7 mouse cellular contexts compared by ENCODE assay signal in genomic region chr2:173659926-173660684, GRCm38 (mm10). TPM values are rescaled to one million over a fixed set of nuclear protein-coding genes. Genes with fewer than 3 reads are reported as not detected.
DNase-seq lines count a peak whose midpoint lies in the region; ATAC-seq and TF ChIP-seq lines count a peak whose summit lies in the region.

No protein-coding gene starts in this region.

- TF ChIP-seq POLR2A in bone marrow, adult 2 months (IDR thresholded peaks at IDR 0.05; ENCODE audit: borderline replicate concordance, control insufficient read depth, low read depth, low read length) = no peak

- WGBS in lung, embryonic 16.5 days = under 1% methylated on average over 44 of the region's 52 CpGs
- WGBS in bone marrow, adult 2 months = under 1% methylated on average over 52 of the region's 52 CpGs
- WGBS in forebrain, postnatal 0 days = 2% methylated on average over 47 of the region's 52 CpGs
- WGBS in liver, embryonic 12.5 days (ENCODE audit: insufficient replicate concordance) = 1% methylated on average over 47 of the region's 52 CpGs
- WGBS in stomach, embryonic 16.5 days = under 1% methylated on average over 38 of the region's 52 CpGs

- H3K36me3 ChIP-seq in lung, embryonic 16.5 days (ENCODE audit: control insufficient read depth, insufficient read depth, low read length) = peaks cover 20% of the 10 kb centered on the region
- no peaks in the 10 kb centered on the region for H3K36me3 ChIP-seq in forebrain, postnatal 0 days (ENCODE audit: insufficient read depth)
- peaks cover 42% of the 10 kb centered on the region for H3K36me3 ChIP-seq in liver, embryonic 12.5 days
- H3K36me3 ChIP-seq in stomach, embryonic 16.5 days (ENCODE audit: control insufficient read depth, insufficient read depth, low read length) = peaks cover 15% of the 10 kb centered on the region

- peaks cover 19% of the 10 kb centered on the region for H3K4me1 ChIP-seq in lung, embryonic 16.5 days (replicated peaks; ENCODE audit: control insufficient read depth, insufficient read depth, low read length)
- H3K4me1 ChIP-seq in bone marrow, adult 2 months (ENCODE audit: control insufficient read depth, insufficient read depth, low read length) = peaks cover 4% of the 10 kb centered on the region; the same call in 1 of the 2 replicates
- H3K4me1 ChIP-seq in forebrain, postnatal 0 days (ENCODE audit: insufficient read depth) = peaks cover 10% of the 10 kb centered on the region; the same call in 1 of the 2 replicates
- H3K4me1 ChIP-seq in liver, embryonic 12.5 days = peaks cover 83% of the 10 kb centered on the region
- H3K4me1 ChIP-seq in stomach, embryonic 16.5 days (ENCODE audit: control insufficient read depth, insufficient read depth, low read length) = peaks cover 20% of the 10 kb centered on the region

- peak; percentile 55 for ATAC-seq in lung, embryonic 16.5 days (ENCODE audit: low read depth)
- peak; percentile 46 for ATAC-seq in forebrain, postnatal 0 days
- peak; percentile 45 for ATAC-seq in liver, embryonic 12.5 days
- ATAC-seq in stomach, embryonic 16.5 days (ENCODE audit: insufficient read depth, low FRiP score) = no peak

- no peaks in the 10 kb centered on the region for H3K9me3 ChIP-seq in lung, embryonic 16.5 days (ENCODE audit: control insufficient read depth, low read length)
- H3K9me3 ChIP-seq in forebrain, postnatal 0 days (ENCODE audit: low read length) = no peaks in the 10 kb centered on the region
- H3K9me3 ChIP-seq in liver, embryonic 12.5 days (replicated peaks) = no peaks in the 10 kb centered on the region
- H3K9me3 ChIP-seq in stomach, embryonic 16.5 days (replicated peaks; ENCODE audit: control insufficient read depth, low read length) = no peaks in the 10 kb centered on the region

- no peak for TF ChIP-seq CTCF in bone marrow, adult 2 months (IDR thresholded peaks at IDR 0.05; ENCODE audit: control insufficient read depth, insufficient read depth, low read length)
- no peak for TF ChIP-seq CTCF in forebrain, postnatal 0 days (IDR thresholded peaks at IDR 0.05; ENCODE audit: low read depth)

- peak overlapping the region; percentile 56 for H3K27ac ChIP-seq in lung, embryonic 16.5 days (ENCODE audit: low read length)
- H3K27ac ChIP-seq in bone marrow, adult 2 months (ENCODE audit: control insufficient read depth, insufficient read depth, low read depth, low read length, poor library complexity) = peak overlapping the region; percentile 75
- H3K27ac ChIP-seq in forebrain, postnatal 0 days (ENCODE audit: low read depth, low read length) = no peak overlapping the region
- peak overlapping the region; percentile 79 for H3K27ac ChIP-seq in liver, embryonic 12.5 days
- peak overlapping the region; percentile 78 for H3K27ac ChIP-seq in stomach, embryonic 16.5 days (ENCODE audit: low read length)

- peak overlapping the region; percentile 99 for H3K4me3 ChIP-seq in lung, embryonic 16.5 days (ENCODE audit: low read length)
- peak overlapping the region; percentile 65 for H3K4me3 ChIP-seq in bone marrow, adult 2 months (replicated peaks; ENCODE audit: control insufficient read depth, low read depth, low read length)
- H3K4me3 ChIP-seq in forebrain, postnatal 0 days (ENCODE audit: low read depth, low read length) = peak overlapping the region; percentile 69
- peak overlapping the region; percentile 97 for H3K4me3 ChIP-seq in liver, embryonic 12.5 days
- H3K4me3 ChIP-seq in stomach, embryonic 16.5 days (replicated peaks; ENCODE audit: low read length) = peak overlapping the region; percentile 100

- H3K27me3 ChIP-seq in lung, embryonic 16.5 days (ENCODE audit: control insufficient read depth, insufficient read depth, low read depth, low read length) = no peaks in the 10 kb centered on the region
- no peaks in the 10 kb centered on the region for H3K27me3 ChIP-seq in forebrain, postnatal 0 days (ENCODE audit: insufficient read depth, low read length)
- no peaks in the 10 kb centered on the region for H3K27me3 ChIP-seq in liver, embryonic 12.5 days (replicated peaks)
- H3K27me3 ChIP-seq in stomach, embryonic 16.5 days (ENCODE audit: control insufficient read depth, insufficient read depth, low read length) = no peaks in the 10 kb centered on the region

- H3K9ac ChIP-seq in lung, embryonic 16.5 days (ENCODE audit: low read length) = peak overlapping the region; percentile 99
- H3K9ac ChIP-seq in forebrain, postnatal 0 days = peak overlapping the region; percentile 62
- peak overlapping the region; percentile 95 for H3K9ac ChIP-seq in liver, embryonic 12.5 days
- peak overlapping the region; percentile 98 for H3K9ac ChIP-seq in stomach, embryonic 16.5 days (ENCODE audit: low read length)

- peak overlapping the region; percentile 66 for H3K4me2 ChIP-seq in lung, embryonic 16.5 days (ENCODE audit: low read depth, low read length)
- peak overlapping the region; percentile 72 for H3K4me2 ChIP-seq in forebrain, postnatal 0 days (ENCODE audit: low read depth)
- H3K4me2 ChIP-seq in liver, embryonic 12.5 days = peak overlapping the region; percentile 93
- H3K4me2 ChIP-seq in stomach, embryonic 16.5 days (ENCODE audit: low read depth, low read length) = peak overlapping the region; percentile 76

- no peak for DNase-seq in lung, postnatal 25 days (ENCODE audit: low spot score)
- no peak for DNase-seq in forebrain, postnatal 0 days
- no peak for DNase-seq in layer of hippocampus, adult 9-11 months

RNA-seq across cellular contexts. Expression of gene Rab22a, which starts 0.5 kb away (rescaled TPM):
- polyA plus RNA-seq in lung, embryonic 16.5 days (2015; fragmentation: Nextera tagmentation; extraction: Ambion mirVana) = 29.7 and 34.1 TPM in 2 replicates
- 8.1 and 9.7 TPM in 2 replicates for polyA plus RNA-seq in bone marrow, adult 2 months (2011; ENCODE audit: insufficient read depth, insufficient read length, low replicate concordance, missing spikeins)
- total RNA-seq in forebrain, postnatal 0 days (2014; rRNA removed) = 20.4 and 23.0 TPM in 2 replicates
- 33.4 and 37.0 TPM in 2 replicates for polyA plus RNA-seq in forebrain, postnatal 0 days (2015; fragmentation: Nextera tagmentation; extraction: Ambion mirVana)
- polyA plus RNA-seq in liver, embryonic 12.5 days (2016; fragmentation: Nextera tagmentation; extraction: Ambion mirVana) = 21.5 and 25.6 TPM in 2 replicates
- 29.3 and 38.9 TPM in 2 replicates for polyA plus RNA-seq in stomach, embryonic 16.5 days (2015; fragmentation: Nextera tagmentation; extraction: Ambion mirVana)

RNA-seq across cellular contexts. Expression of gene 1700010B08Rik, which starts 59.1 kb away (rescaled TPM):
- not detected in 2 replicates for polyA plus RNA-seq in lung, embryonic 16.5 days (2015; fragmentation: Nextera tagmentation; extraction: Ambion mirVana)
- not detected in 2 replicates for polyA plus RNA-seq in bone marrow, adult 2 months (2011; ENCODE audit: insufficient read depth, insufficient read length, low replicate concordance, missing spikeins)
- not detected in 2 replicates for total RNA-seq in forebrain, postnatal 0 days (2014; rRNA removed)
- polyA plus RNA-seq in forebrain, postnatal 0 days (2015; fragmentation: Nextera tagmentation; extraction: Ambion mirVana) = not detected in 2 replicates
- not detected in 2 replicates for polyA plus RNA-seq in liver, embryonic 12.5 days (2016; fragmentation: Nextera tagmentation; extraction: Ambion mirVana)
- not detected in 2 replicates for polyA plus RNA-seq in stomach, embryonic 16.5 days (2015; fragmentation: Nextera tagmentation; extraction: Ambion mirVana)
